Mouse (Mus musculus) midbrain, embryonic 14.5 days (tissue): ENCODE measurements around the gene Enho. TPM values are rescaled to one million over a fixed set of nuclear protein-coding genes. Genes with fewer than 3 reads are reported as not detected.

Experiments
- ATAC-seq: fragments of 200-750 bp; cut with Nextera tagmentation; 2 replicates; pipeline ENCODE4 v1.8.0; 2017; ENCODE audit warnings: moderate number of reproducible peaks, moderate library complexity; ENCODE audit not compliant: low FRiP score, low TSS enrichment
- DNase-seq: peaks from one replicate; pipeline ENCODE4 v3.0.0-alpha.2; 2015
- H3K27ac ChIP-seq: fragments of 300-500 bp; sonication (generic); replicated peaks from 2 replicates; pipeline ENCODE4 v1.5.1; 2014; ENCODE audit warnings: mild to moderate bottlenecking, low read depth, low read length, moderate library complexity
- H3K27me3 ChIP-seq: fragments of 300-500 bp; sonication (generic); 2 replicates; pipeline ENCODE4 v1.6.1; 2014; ENCODE audit warnings: low read length, control low read depth, mixed read lengths; ENCODE audit not compliant: control insufficient read depth, insufficient read depth
- H3K36me3 ChIP-seq: fragments of 300-500 bp; sonication (generic); 2 replicates; pipeline ENCODE4 v1.6.1; 2014; ENCODE audit warnings: low read length, control low read depth; ENCODE audit not compliant: control insufficient read depth, insufficient read depth
- H3K4me1 ChIP-seq: fragments of 300-500 bp; sonication (generic); 2 replicates; pipeline ENCODE4 v1.6.1; 2014; ENCODE audit warnings: mild to moderate bottlenecking, antibody characterized with exemption, low read length, control low read depth; ENCODE audit not compliant: control insufficient read depth, insufficient read depth
- H3K4me2 ChIP-seq: fragments of 300-500 bp; sonication (generic); 2 replicates; pipeline ENCODE4 v1.6.1; 2014; ENCODE audit warnings: mild to moderate bottlenecking, low read length, moderate library complexity
- H3K4me3 ChIP-seq: fragments of 300-500 bp; sonication (generic); replicated peaks from 2 replicates; pipeline ENCODE4 v1.5.1; 2014; ENCODE audit warnings: low read depth, low read length
- H3K9ac ChIP-seq: fragments of 300-500 bp; sonication (generic); replicated peaks from 2 replicates; pipeline ENCODE4 v1.6.1; 2014; ENCODE audit warnings: mild to moderate bottlenecking, low read length, moderate library complexity
- H3K9me3 ChIP-seq: fragments of 300-500 bp; sonication (generic); 2 replicates; pipeline ENCODE4 v1.6.1; 2016; ENCODE audit warnings: low read length, control low read depth, mixed read lengths; ENCODE audit not compliant: control insufficient read depth
- WGBS: fragments of 180-500 bp; shearing (Covaris S2); extraction: QIAGEN DNeasy Blood & Tissue Kit; methylation state at CpG from one replicate; pipeline ENCODE4 v1.1.7; 2014; 5-methylcytosine and 5-hydroxymethylcytosine counted together
- polyA plus RNA-seq: library from polyadenylated mRNA; unstranded; fragments of >200 nt; fragmentation: Nextera tagmentation; extraction: Ambion mirVana; gene quantifications from 2 replicates; pipeline ENCODE4 v1.2.1, GENCODE M21; 2014

The Enho gene
- polyA plus RNA-seq, 1 experiment from 2014 or later = 121 TPM

DNA sequence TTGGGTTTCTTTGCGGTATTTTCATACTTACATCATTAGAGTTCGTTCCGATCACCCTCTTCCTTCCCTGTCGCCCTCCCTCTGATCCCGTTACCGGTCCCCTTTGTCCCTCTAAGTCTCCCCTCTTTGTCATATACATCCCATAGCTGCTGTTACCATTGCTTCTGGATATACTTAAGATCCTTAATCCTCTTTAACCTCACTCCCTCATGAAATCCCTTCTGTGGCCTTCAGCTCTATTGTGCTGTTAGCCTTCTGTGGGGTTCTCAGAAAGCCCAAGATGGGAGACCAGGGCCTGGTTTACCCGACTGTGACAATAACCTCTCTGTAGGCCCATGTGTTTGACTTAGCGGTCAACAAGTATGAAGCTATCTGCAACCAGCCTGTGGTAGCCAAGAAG is 5.5 kb downstream of the Enho start:
- no peak for ATAC-seq
- Histone ChIP-seq H3K4me3 (no peak overlapping the region), H3K9ac (no peak overlapping the region), H3K36me3 (peaks cover 4% of the 10 kb centered on the region; the same call in 1 of the 2 replicates), H3K4me2 (no peak overlapping the region), H3K27ac (no peak overlapping the region), H3K27me3 (no peaks in the 10 kb centered on the region), H3K9me3 (no peaks in the 10 kb centered on the region), H3K4me1 (peaks cover 81% of the 10 kb centered on the region)
- WGBS = 22% methylated on average over 8 of the region's 8 CpGs
- no peak for DNase-seq

DNA sequence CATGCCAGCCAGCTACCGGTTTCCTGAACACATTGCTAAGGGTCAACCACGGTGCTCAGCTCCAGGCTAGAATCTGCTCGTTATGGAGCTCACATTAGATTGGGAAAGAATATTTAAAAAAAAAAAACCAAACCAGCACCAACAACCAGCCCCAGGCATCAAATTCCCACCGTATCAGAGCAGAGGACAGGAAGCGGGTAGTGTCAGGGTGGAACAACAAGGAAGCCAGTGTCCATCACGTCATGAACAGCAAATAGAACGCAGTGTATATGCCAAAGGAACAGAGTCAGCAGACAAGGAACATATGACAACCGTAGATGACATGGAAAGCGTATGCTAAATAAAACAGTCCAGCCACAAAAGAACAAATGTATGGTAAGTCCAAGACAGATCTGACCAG is 7.1 kb downstream of the Enho start:
- no peak overlapping the region for H3K9ac ChIP-seq
- no peak overlapping the region for H3K4me3 ChIP-seq
- ATAC-seq = no peak
- H3K9me3 ChIP-seq = no peaks in the 10 kb centered on the region
- DNase-seq = no peak
- 74% methylated on average over 9 of the region's 9 CpGs for WGBS
- peaks cover 84% of the 10 kb centered on the region for H3K4me1 ChIP-seq
- no peak overlapping the region for H3K4me2 ChIP-seq
- H3K27me3 ChIP-seq = no peaks in the 10 kb centered on the region
- peaks cover 4% of the 10 kb centered on the region; the same call in 1 of the 2 replicates for H3K36me3 ChIP-seq
- no peak overlapping the region for H3K27ac ChIP-seq

DNA sequence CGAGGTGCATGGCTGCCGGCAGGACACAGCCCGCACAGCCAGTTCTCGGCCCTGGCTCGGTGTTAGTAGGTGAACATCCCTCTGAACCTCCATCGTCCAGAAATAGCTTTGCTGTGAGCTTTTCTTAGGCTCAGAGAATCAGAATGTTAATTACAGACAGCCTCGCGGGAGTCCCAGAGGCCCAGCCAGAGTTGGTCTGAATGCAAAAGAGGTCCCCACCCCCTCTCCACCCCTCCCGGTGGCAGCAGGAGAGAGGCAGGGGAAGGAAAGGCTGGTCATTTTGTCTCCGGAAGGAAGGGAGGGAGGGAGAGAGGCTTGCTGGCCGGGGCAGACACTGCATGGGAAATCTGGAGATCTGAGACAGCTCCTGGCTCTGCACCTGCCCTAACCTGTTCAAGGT is 8.7 kb downstream of the Enho start:
- DNase-seq (peak; percentile 80), ATAC-seq (peak; percentile 18; the same call in 1 of the 2 replicates)
- H3K27ac ChIP-seq = peak overlapping the region; percentile 77
- 1% methylated on average over 11 of the region's 11 CpGs for WGBS
- H3K4me3 ChIP-seq = no peak overlapping the region
- peaks cover 77% of the 10 kb centered on the region for H3K4me1 ChIP-seq
- H3K27me3 ChIP-seq = no peaks in the 10 kb centered on the region
- H3K4me2 ChIP-seq = peak overlapping the region; percentile 35
- peak overlapping the region; percentile 29; the same call in 1 of the 2 replicates for H3K9ac ChIP-seq
- no peaks in the 10 kb centered on the region for H3K9me3 ChIP-seq
- H3K36me3 ChIP-seq = no peaks in the 10 kb centered on the region

DNA sequence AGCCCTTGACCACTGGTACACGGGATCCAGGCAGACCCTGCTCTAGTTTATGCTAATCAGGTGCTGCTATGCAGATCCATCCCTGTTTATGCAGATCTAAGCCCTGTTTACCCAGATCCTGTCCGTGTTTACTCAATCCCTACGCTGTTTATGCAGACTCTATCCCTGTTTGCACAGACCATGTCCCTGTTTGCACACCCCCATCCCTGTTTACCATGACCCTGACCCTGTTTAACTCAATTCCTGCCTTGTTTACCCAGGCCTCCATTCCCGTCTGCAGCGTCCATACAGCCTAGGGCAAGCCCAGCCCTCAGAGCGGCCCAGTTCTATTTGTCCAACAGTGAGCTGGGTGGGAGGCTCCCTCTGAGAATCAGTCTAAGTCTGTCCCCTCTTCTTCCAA is 9.9 kb downstream of the Enho start:
- H3K36me3 ChIP-seq = no peaks in the 10 kb centered on the region
- H3K4me3 ChIP-seq = no peak overlapping the region
- H3K9me3 ChIP-seq = no peaks in the 10 kb centered on the region
- no peak overlapping the region for H3K4me2 ChIP-seq
- H3K4me1 ChIP-seq = peaks cover 65% of the 10 kb centered on the region
- H3K27ac ChIP-seq = 0 out of 2 replicates have a peak overlapping the region, but pooled peaks have one; percentile 32
- no peak overlapping the region for H3K9ac ChIP-seq
- ATAC-seq = no peak
- 25% methylated on average over 6 of the region's 6 CpGs for WGBS
- H3K27me3 ChIP-seq = no peaks in the 10 kb centered on the region
- no peak for DNase-seq

DNA sequence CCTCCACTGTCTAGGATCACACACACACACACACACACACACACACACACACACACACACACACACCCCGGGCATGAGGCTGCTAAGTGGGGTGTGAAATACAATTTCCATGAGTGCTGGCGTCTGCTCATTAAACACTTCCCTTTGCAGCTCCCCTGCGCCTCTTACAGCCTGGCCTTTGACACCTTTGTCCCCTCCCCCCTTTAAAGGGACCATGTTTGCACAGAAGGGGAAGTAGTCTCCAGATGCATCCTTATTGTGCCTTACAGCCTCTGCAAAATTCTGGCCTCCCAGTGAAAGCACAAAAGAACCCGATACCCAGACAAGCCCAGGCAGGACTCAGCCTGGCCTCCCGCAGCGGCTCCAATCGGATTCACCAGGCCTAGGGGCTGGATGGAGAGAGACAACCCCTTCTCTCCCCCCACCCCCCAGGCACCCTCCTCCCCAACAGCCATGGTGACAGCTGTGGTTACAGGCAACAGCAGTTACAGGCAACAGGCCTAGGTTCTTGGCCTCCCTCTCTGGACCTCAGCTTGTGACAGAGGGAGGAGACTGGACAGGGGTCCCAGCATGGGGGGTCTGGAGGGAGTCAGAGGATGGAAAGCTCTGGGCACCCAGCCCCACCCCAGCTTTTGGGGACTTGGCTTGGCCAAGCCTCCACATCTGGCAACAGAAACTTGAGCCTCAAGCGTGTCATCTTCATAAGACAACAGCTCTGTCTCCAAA is 11.8 kb downstream of the Enho start:
- no peaks in the 10 kb centered on the region for H3K36me3 ChIP-seq
- peak overlapping the region; percentile 7; the same call in 1 of the 2 replicates for H3K9ac ChIP-seq
- peaks cover 51% of the 10 kb centered on the region for H3K4me1 ChIP-seq
- peak overlapping the region; percentile 79 for H3K27ac ChIP-seq
- ATAC-seq (peak; percentile 57), DNase-seq (peak; percentile 73)
- no peaks in the 10 kb centered on the region for H3K27me3 ChIP-seq
- H3K4me2 ChIP-seq = no peak overlapping the region
- 9% methylated on average over 8 of the region's 8 CpGs for WGBS
- no peaks in the 10 kb centered on the region for H3K9me3 ChIP-seq
- H3K4me3 ChIP-seq = no peak overlapping the region

DNA sequence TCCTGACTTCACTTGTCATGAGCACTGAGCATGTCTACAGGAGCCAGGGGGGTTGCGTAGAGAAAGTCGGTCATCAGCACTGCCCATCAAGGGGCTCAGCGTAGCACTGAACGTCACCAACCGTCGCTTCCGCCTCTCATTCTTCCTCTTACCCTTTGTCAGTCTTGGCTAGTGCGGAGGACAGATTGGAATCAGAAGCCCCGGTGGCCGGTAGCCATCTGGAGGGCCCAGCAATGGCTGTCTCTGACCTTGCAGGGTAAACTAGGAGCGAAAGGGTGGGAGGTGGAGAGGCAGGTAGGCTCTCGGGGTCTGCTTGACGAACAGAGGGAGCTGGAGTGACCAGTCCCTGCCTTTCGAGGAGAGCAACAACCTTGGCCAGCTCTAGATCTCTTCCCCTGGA is 18.1 kb downstream of the Enho start:
- no peaks in the 10 kb centered on the region for H3K36me3 ChIP-seq
- no peak overlapping the region for H3K4me2 ChIP-seq
- H3K27ac ChIP-seq = no peak overlapping the region
- H3K9ac ChIP-seq = no peak overlapping the region
- no peaks in the 10 kb centered on the region for H3K27me3 ChIP-seq
- ATAC-seq (no peak), DNase-seq (no peak)
- H3K4me1 ChIP-seq = peaks cover 9% of the 10 kb centered on the region
- 91% methylated on average over 14 of the region's 14 CpGs for WGBS
- H3K9me3 ChIP-seq = no peaks in the 10 kb centered on the region
- H3K4me3 ChIP-seq = no peak overlapping the region

DNA sequence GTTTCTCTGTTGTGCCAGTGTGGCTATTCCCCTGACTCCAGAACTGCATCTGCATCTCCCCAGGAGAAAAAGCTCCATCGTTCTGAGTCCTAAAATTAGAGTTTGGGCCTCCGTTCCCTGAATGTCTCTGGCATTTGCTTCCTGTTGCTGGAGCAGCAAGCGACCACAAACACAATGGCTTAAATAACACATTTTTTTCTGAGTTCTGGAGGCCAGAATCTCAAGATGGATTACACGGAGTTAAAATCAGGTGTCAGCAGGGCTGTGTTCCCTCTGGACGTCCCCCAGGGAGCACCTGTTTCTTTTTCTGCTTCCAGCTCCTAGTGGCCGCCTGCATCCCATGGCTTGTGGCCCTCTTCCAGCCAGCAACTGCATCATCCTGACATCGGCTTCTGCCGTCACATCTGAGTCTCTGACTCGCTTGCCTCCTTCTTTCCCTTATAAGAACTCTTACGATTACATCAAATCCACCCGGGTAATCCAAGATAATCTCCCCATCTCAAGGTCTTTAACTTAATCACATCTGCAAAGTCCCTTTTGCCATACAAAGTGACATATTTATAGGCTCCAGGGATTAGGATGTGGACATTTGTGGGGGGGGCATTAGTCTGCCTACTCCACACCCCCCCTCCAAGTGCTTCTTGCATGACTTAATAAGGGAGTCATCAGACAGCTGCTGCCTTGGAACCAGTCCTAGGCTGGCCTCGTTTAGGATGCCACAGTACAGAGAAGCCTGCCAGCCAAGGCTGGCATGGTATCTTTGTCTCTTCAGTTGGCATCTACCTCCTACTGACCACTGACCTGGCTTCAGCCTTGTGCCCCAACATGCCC is 21.0 kb downstream of the Enho start:
- no peak overlapping the region for H3K4me2 ChIP-seq
- 0 out of 2 replicates have a peak overlapping the region, but pooled peaks have one; percentile 8 for H3K27ac ChIP-seq
- no peak overlapping the region for H3K4me3 ChIP-seq
- H3K4me1 ChIP-seq = peaks cover 9% of the 10 kb centered on the region
- DNase-seq (peak; percentile 51), ATAC-seq (no peak)
- 38% methylated on average over 12 of the region's 12 CpGs for WGBS
- no peak overlapping the region for H3K9ac ChIP-seq
- H3K27me3 ChIP-seq = no peaks in the 10 kb centered on the region
- no peaks in the 10 kb centered on the region for H3K9me3 ChIP-seq
- H3K36me3 ChIP-seq = no peaks in the 10 kb centered on the region

DNA sequence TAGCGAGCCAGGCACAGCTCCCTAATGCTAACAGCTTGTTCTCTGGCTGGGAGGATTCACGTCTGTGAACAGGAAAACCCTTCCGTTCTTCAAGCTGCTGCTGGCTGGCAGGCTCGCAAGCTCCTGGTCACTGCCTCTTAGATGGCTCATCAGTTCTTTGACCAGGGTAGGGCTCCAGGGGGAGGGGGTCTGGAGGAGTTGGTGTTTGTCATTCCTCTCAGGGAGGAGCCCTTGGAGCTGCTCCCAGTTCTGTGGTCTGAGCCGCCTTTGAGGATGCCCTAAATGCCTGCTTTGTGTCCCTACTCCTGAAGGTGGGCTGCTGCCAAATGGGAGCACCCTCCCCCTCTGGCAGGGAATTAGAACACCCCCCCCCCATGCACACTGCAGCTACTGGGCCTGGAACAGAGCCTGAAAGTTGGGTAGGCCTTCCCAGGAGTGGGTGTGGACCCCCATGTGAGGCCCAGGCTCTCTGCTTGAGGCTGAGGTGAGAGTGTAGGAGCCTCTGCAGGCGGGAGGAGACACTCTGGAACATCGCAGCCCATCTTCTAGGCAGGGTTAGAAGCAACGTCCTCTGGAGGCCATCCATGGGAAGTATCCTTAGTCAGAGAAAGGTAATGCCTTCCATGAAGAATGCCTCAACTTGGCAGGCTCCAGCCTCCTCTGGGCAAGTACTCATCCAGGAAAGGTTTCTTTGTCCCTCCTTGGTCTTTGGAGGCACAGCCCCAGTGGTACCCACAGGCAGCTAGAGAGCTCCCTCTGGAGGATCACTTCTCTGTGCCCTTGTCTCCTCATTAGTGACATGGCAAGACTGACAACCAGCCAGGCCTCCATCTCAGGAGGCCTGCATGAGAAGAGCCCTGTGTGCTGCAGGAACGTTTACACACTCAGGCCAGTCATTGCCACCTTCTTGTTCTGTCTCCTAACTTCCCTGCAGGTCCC is 24.2 kb downstream of the Enho start:
- peak; percentile 76 for DNase-seq

More for the DNA sequence above, 24.2 kb downstream of the Enho start:
- Histone ChIP-seq H3K9me3 (no peaks in the 10 kb centered on the region), H3K27ac (peak overlapping the region; percentile 46; the same call in 1 of the 2 replicates), H3K9ac (no peak overlapping the region; the same call in 1 of the 2 replicates), H3K4me2 (no peak overlapping the region), H3K4me3 (no peak overlapping the region), H3K36me3 (no peaks in the 10 kb centered on the region), H3K27me3 (no peaks in the 10 kb centered on the region), H3K4me1 (peaks cover 26% of the 10 kb centered on the region)
- 64% methylated on average over 9 of the region's 9 CpGs for WGBS
- ATAC-seq = peak; percentile 71
